Mouse (Mus musculus) heart, postnatal 0 days (tissue): ENCODE results near the gene Nkx3-2. TPM values are rescaled to one million over a fixed set of nuclear protein-coding genes. Genes with fewer than 3 reads are reported as not detected.

Experiments
- ATAC-seq: fragments of 200-750 bp; cut with Nextera tagmentation; 2 replicates; pipeline ENCODE4 v1.8.0; 2017; ENCODE audit warnings: low read depth, moderate number of reproducible peaks, moderate library complexity; ENCODE audit not compliant: insufficient read depth
- DNase-seq: peaks from one replicate; pipeline ENCODE4 v3.0.0-alpha.2; 2016; ENCODE audit warnings: low spot score
- H3K27ac ChIP-seq: fragments of 300-500 bp; sonication (generic); 2 replicates; pipeline ENCODE4 v1.5.1; 2014; ENCODE audit warnings: low read depth, mild to moderate bottlenecking
- H3K27me3 ChIP-seq: fragments of 300-500 bp; sonication (generic); 2 replicates; pipeline ENCODE4 v1.6.1; 2014; ENCODE audit warnings: low read length, mixed read lengths; ENCODE audit not compliant: control insufficient read depth, insufficient read depth
- H3K36me3 ChIP-seq: fragments of 300-500 bp; sonication (generic); replicated peaks from 2 replicates; pipeline ENCODE4 v1.6.1; 2014; ENCODE audit warnings: low read length, mixed read lengths; ENCODE audit not compliant: control insufficient read depth, insufficient read depth
- H3K4me1 ChIP-seq: fragments of 300-500 bp; sonication (generic); 2 replicates; pipeline ENCODE4 v1.6.1; 2014; ENCODE audit warnings: antibody characterized with exemption; ENCODE audit not compliant: control insufficient read depth, insufficient read depth
- H3K4me2 ChIP-seq: fragments of 300-500 bp; sonication (generic); 2 replicates; pipeline ENCODE4 v1.6.1; 2014; ENCODE audit warnings: low read depth, mild to moderate bottlenecking, low read length, moderate library complexity
- H3K4me3 ChIP-seq: fragments of 300-500 bp; sonication (generic); 2 replicates; pipeline ENCODE4 v1.5.1; 2014; ENCODE audit warnings: low read depth, low read length
- H3K9ac ChIP-seq: fragments of 300-500 bp; sonication (generic); replicated peaks from 2 replicates; pipeline ENCODE4 v1.6.1; 2014; ENCODE audit warnings: low read depth, low read length, mixed read lengths
- H3K9me3 ChIP-seq: fragments of 300-500 bp; sonication (generic); replicated peaks from 2 replicates; pipeline ENCODE4 v1.6.1; 2016; ENCODE audit warnings: low read length; ENCODE audit not compliant: control insufficient read depth
- CTCF ChIP-seq: IDR thresholded peaks from 2 replicates; pipeline ENCODE4 v1.5.1; 2016; ENCODE audit warnings: antibody characterized with exemption, control low read depth, low read depth
- EP300 ChIP-seq: IDR thresholded peaks from 2 replicates; pipeline ENCODE4 v1.6.1; 2016; ENCODE audit warnings: antibody characterized with exemption, low read depth
- WGBS: fragments of 180-500 bp; shearing (Covaris S2); extraction: QIAGEN DNeasy Blood & Tissue Kit; methylation state at CpG from one replicate; pipeline ENCODE4 v1.1.7; 2014; 5-methylcytosine and 5-hydroxymethylcytosine counted together
- polyA plus RNA-seq: library from polyadenylated mRNA; unstranded; fragments of >200 nt; fragmentation: Nextera tagmentation; extraction: Ambion mirVana; gene quantifications from 2 replicates; pipeline ENCODE4 v1.2.1, GENCODE M21; 2015
- total RNA-seq: library from RNA; depleted of rRNA; stranded (reverse); fragments of >200 nt; gene quantifications from 2 replicates; pipeline ENCODE4 v1.2.3, GENCODE M21; 2014; ENCODE audit warnings: low replicate concordance; rRNA removed

Gene Nkx3-2
- total and polyA plus RNA-seq, 2 experiments from 2014 or later = not detected

- Histone ChIP-seq H3K4me2 (no peak overlapping the region), H3K4me1 (no peaks in the 10 kb centered on the region), H3K4me3 (no peak overlapping the region), H3K9me3 (no peaks in the 10 kb centered on the region), H3K9ac (no peak overlapping the region), H3K27me3 (no peaks in the 10 kb centered on the region), H3K36me3 (no peaks in the 10 kb centered on the region), H3K27ac (no peak overlapping the region)
- ATAC-seq (no peak), DNase-seq (no peak)
- TF ChIP-seq CTCF (no peak), EP300 (no peak)
- 74% methylated on average over 6 of the region's 6 CpGs for WGBS
Measured at GRCm38 (mm10) chr5:41725573-41725972, 38.7 kb downstream of the Nkx3-2 start.

Other genes with a start within 250 kb of the Nkx3-2 start
- gene Rab28, start 56.3 kb downstream of the Nkx3-2 start, total RNA-seq = 31.4 and 45.5 TPM in 2 replicates
- gene Rab28, start 56.3 kb downstream of the Nkx3-2 start, polyA plus RNA-seq = 54.9 and 57.1 TPM in 2 replicates
- 4.5 and 4.9 TPM in 2 replicates for gene Bod1l, start 79.8 kb upstream of the Nkx3-2 start, total RNA-seq
- 11.6 and 12.7 TPM in 2 replicates for gene Bod1l, start 79.8 kb upstream of the Nkx3-2 start, polyA plus RNA-seq